ENCODE assay signal across 9 mouse cellular contexts in genomic region chr2:5451654-5452053, GRCm38 (mm10).
DNase-seq lines count a peak whose midpoint lies in the region; ATAC-seq and TF ChIP-seq lines count a peak whose summit lies in the region.
"Had no signal": no experiment of that assay in that cellular context is flagged by ENCODE, and none has a peak within 500 bp of the region (broad histone marks: within the 10 kb centered on the region; RNA-seq: fewer than 3 reads in every experiment).

No protein-coding gene starts in this region.

- intact Hi-C loops in heart, postnatal 25 days (cut with DNase I) = loop anchor here (1.0 to 2.0 kb wide), 2 partner anchors 265 to 319 kb away; no protein-coding TSS in a partner anchor

- H3K27me3 ChIP-seq in forebrain, embryonic 14.5 days (replicated peaks; ENCODE audit: control insufficient read depth, insufficient read depth, low read length) = no peaks in the 10 kb centered on the region
- no peaks in the 10 kb centered on the region for H3K27me3 ChIP-seq in forebrain, embryonic 10.5 days (ENCODE audit: poor library complexity, severe bottlenecking)
- H3K27me3 ChIP-seq in liver, embryonic 14.5 days (ENCODE audit: control insufficient read depth, insufficient read depth, low read length) = no peaks in the 10 kb centered on the region
- H3K27me3 ChIP-seq in forebrain, embryonic 11.5 days (ENCODE audit: control insufficient read depth, insufficient read depth, low read length) = no peaks in the 10 kb centered on the region
- H3K27me3 ChIP-seq: heart, embryonic 13.5 days had no signal

- DNase-seq in forebrain, embryonic 14.5 days (ENCODE audit: low spot score) = peak; percentile 68
- DNase-seq in forebrain, embryonic 10.5 days (ENCODE audit: extremely low spot score, low spot score) = no peak
- DNase-seq in liver, embryonic 14.5 days (ENCODE audit: low read depth in 3 of 3, low spot score in 3 of 3) = peak in 2 of 3 experiments; percentile 2 to 7
- DNase-seq in liver (no peak), ZHBTc4 (ENCODE audit: low read depth, low spot score) (peak; percentile 31)
- peak; percentile 37 for DNase-seq in mesoderm, embryonic 11.5 days (ENCODE audit: low read depth, low spot score)
- DNase-seq in heart, postnatal 25 days (ENCODE audit: low spot score) = no peak
- DNase-seq in forebrain, embryonic 11.5 days (ENCODE audit: low spot score) = no peak

- peak; percentile 50 for TF ChIP-seq CTCF in liver, embryonic 14.5 days (IDR thresholded peaks at IDR 0.05; ENCODE audit: low read depth)

- TF ChIP-seq EP300 in liver, embryonic 14.5 days (IDR thresholded peaks at IDR 0.05; ENCODE audit: low read depth) = no peak

- no peaks in the 10 kb centered on the region for H3K4me1 ChIP-seq in forebrain, embryonic 14.5 days (ENCODE audit: control insufficient read depth, insufficient read depth, low read length)
- H3K4me1 ChIP-seq in forebrain, embryonic 10.5 days = no peaks in the 10 kb centered on the region
- no peaks in the 10 kb centered on the region for H3K4me1 ChIP-seq in liver, embryonic 14.5 days (replicated peaks; ENCODE audit: control insufficient read depth in 2 of 2, insufficient read depth in 2 of 2, low read length in 1 of 2)
- no peaks in the 10 kb centered on the region for H3K4me1 ChIP-seq in forebrain, embryonic 11.5 days (replicated peaks; ENCODE audit: control insufficient read depth, insufficient read depth, low read length)

- no peaks in the 10 kb centered on the region for H3K36me3 ChIP-seq in forebrain, embryonic 14.5 days (ENCODE audit: control insufficient read depth, insufficient read depth, low read length)
- no peaks in the 10 kb centered on the region for H3K36me3 ChIP-seq in forebrain, embryonic 10.5 days (replicated peaks)
- no peaks in the 10 kb centered on the region for H3K36me3 ChIP-seq in liver, embryonic 14.5 days (replicated peaks; ENCODE audit: control insufficient read depth, insufficient read depth, low read depth)
- H3K36me3 ChIP-seq in forebrain, embryonic 11.5 days (ENCODE audit: control insufficient read depth, insufficient read depth, low read length) = no peaks in the 10 kb centered on the region
- H3K36me3 ChIP-seq: heart, embryonic 13.5 days had no signal

- H3K9ac ChIP-seq in forebrain, embryonic 14.5 days (ENCODE audit: low read length) = no peak overlapping the region
- H3K9ac ChIP-seq in liver, embryonic 14.5 days (replicated peaks) = no peak overlapping the region
- no peak overlapping the region for H3K9ac ChIP-seq in forebrain, embryonic 11.5 days (ENCODE audit: low read length)
- H3K9ac ChIP-seq: heart, embryonic 13.5 days had no signal

- H3K27ac ChIP-seq in forebrain, embryonic 14.5 days (ENCODE audit: low read depth, low read length) = no peak overlapping the region
- H3K27ac ChIP-seq in forebrain, embryonic 10.5 days = no peak overlapping the region
- no peak overlapping the region for H3K27ac ChIP-seq in liver, embryonic 14.5 days
- no peak overlapping the region for H3K27ac ChIP-seq in forebrain, embryonic 11.5 days (ENCODE audit: low read depth, low read length)
- H3K27ac ChIP-seq: heart, embryonic 13.5 days had no signal

- 93% methylated on average over 2 of the region's 2 CpGs for WGBS in forebrain, embryonic 14.5 days
- 96% methylated on average over 2 of the region's 2 CpGs for WGBS in forebrain, embryonic 10.5 days
- WGBS in liver, embryonic 14.5 days (ENCODE audit: insufficient replicate concordance) = 79% methylated on average over 2 of the region's 2 CpGs
- 94% methylated on average over 2 of the region's 2 CpGs for WGBS in forebrain, embryonic 11.5 days

- ATAC-seq in forebrain, embryonic 14.5 days = no peak
- ATAC-seq in liver, embryonic 14.5 days (ENCODE audit: insufficient read depth) = no peak
- no peak for ATAC-seq in forebrain, embryonic 11.5 days (replicated peaks; ENCODE audit: low FRiP score)

- H3K9me3 ChIP-seq in forebrain, embryonic 14.5 days (replicated peaks; ENCODE audit: control insufficient read depth, low read length) = no peaks in the 10 kb centered on the region
- no peaks in the 10 kb centered on the region for H3K9me3 ChIP-seq in forebrain, embryonic 10.5 days
- H3K9me3 ChIP-seq in liver, embryonic 14.5 days (ENCODE audit: control insufficient read depth, low read length) = no peaks in the 10 kb centered on the region
- H3K9me3 ChIP-seq in forebrain, embryonic 11.5 days (ENCODE audit: control insufficient read depth, low read length) = no peaks in the 10 kb centered on the region
- H3K9me3 ChIP-seq: heart, embryonic 13.5 days had no signal

- no peak overlapping the region for H3K4me3 ChIP-seq in forebrain, embryonic 14.5 days (ENCODE audit: low read depth, low read length)
- H3K4me3 ChIP-seq in forebrain, embryonic 10.5 days = no peak overlapping the region
- H3K4me3 ChIP-seq in liver, embryonic 14.5 days (ENCODE audit: insufficient read depth in 1 of 2, low read depth in 2 of 2, low read length in 2 of 2) = no peak overlapping the region
- no peak overlapping the region for H3K4me3 ChIP-seq in forebrain, embryonic 11.5 days (ENCODE audit: low read depth, low read length)
- H3K4me3 ChIP-seq: heart, embryonic 13.5 days had no signal

- no peak overlapping the region for H3K4me2 ChIP-seq in forebrain, embryonic 14.5 days (ENCODE audit: low read length)
- H3K4me2 ChIP-seq in liver, embryonic 14.5 days (ENCODE audit: low read depth) = no peak overlapping the region
- no peak overlapping the region for H3K4me2 ChIP-seq in forebrain, embryonic 11.5 days (ENCODE audit: low read depth, low read length, severe bottlenecking)
- H3K4me2 ChIP-seq: heart, embryonic 13.5 days had no signal

Comparison
In these comparisons a context has a peak if more than half of its experiments do, and no peak if none do; other contexts are left out.
1. DNase-seq: peak in forebrain, embryonic 14.5 days (single experiment), liver, embryonic 14.5 days (2 of 3), ZHBTc4 (single experiment) and mesoderm, embryonic 11.5 days (single experiment); none in forebrain, embryonic 10.5 days (single experiment), liver (single experiment), heart, postnatal 25 days (single experiment) and forebrain, embryonic 11.5 days (single experiment).